Mouse (Mus musculus) liver, embryonic 14.5 days (tissue): ENCODE measurements around the gene Lrrd1.

ENCODE experiments used
- CTCF ChIP-seq: IDR thresholded peaks from 2 replicates; pipeline ENCODE4 v1.5.1; 2016; ENCODE audit warnings: antibody characterized with exemption, low read depth, control low read depth
- EP300 ChIP-seq: IDR thresholded peaks from 2 replicates; pipeline ENCODE4 v1.6.1; 2016; ENCODE audit warnings: antibody characterized with exemption, low read depth

- TF ChIP-seq CTCF: no peak
- no peak for TF ChIP-seq EP300
Measured at GRCm38 (mm10) chr5:3870161-3870560, 25.2 kb downstream of the Lrrd1 start.
